Mouse (Mus musculus): Measurements from ENCODE around the gene D130052B06Rik.

D130052B06Rik gene

GRCm38 (mm10) chr11:33668376-33668775 is 69.3 kb downstream of the D130052B06Rik start:
- no peak for DNase-seq

GRCm38 (mm10) chr11:33670105-33670965 is 71.2 kb downstream of the D130052B06Rik start:
- DNase-seq = no peak
